Mouse (Mus musculus) liver, adult 2 months (tissue): Measurements from ENCODE around the gene Slc22a5.

Source experiments
- CTCF ChIP-seq: fragments of 200-500 bp; IDR thresholded peaks from 2 replicates; pipeline ENCODE4 v1.5.1; 2011; ENCODE audit warnings: low read depth, low read length, control low read depth
- POLR2A ChIP-seq: fragments of 200-500 bp; IDR thresholded peaks from 2 replicates; pipeline ENCODE4 v1.6.1; 2011; ENCODE audit warnings: low read length, control low read depth; ENCODE audit not compliant: insufficient read depth; ENCODE audit errors: extremely low read depth

DNA sequence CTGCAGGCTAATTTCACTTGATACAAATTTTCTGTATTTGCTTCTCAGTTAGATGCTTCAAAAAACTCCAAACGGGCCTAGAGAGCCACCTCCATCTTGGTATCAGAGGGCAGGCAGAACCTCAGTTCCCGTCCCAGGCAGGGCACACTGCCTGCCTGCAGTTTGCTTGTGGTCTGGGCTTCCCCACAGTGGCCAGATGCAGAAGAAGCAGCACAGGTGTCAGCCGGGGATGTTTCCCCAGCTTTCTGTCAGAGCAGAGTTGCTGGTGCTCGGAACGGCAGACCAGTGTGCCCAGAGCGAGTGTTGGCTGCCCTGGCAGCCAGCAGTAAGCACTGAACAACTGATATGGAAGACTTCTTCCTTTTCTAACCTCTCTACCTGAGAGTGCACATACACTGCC lies 52.3 kb downstream of the Slc22a5 start:
- TF ChIP-seq POLR2A (no peak), CTCF (peak; percentile 38; the same call in 1 of the 2 replicates)
